Mouse (Mus musculus) embryonic facial prominence, embryonic 14.5 days (tissue): Measurements from ENCODE around the gene Qdpr. TPM values are rescaled to one million over a fixed set of nuclear protein-coding genes. Genes with fewer than 3 reads are reported as not detected.

Experiments used
- ATAC-seq: fragments of 200-750 bp; cut with Nextera tagmentation; 2 replicates; pipeline ENCODE4 v1.8.0; 2017; ENCODE audit warnings: low read depth, moderate number of reproducible peaks, moderate TSS enrichment
- DNase-seq: peaks from one replicate; pipeline ENCODE4 v3.0.0-alpha.2; 2015; ENCODE audit warnings: low spot score
- H3K27ac ChIP-seq: fragments of 300-500 bp; sonication (generic); replicated peaks from 2 replicates; pipeline ENCODE4 v1.5.1; 2014; ENCODE audit warnings: low read depth, mild to moderate bottlenecking, low read length, moderate library complexity
- H3K27me3 ChIP-seq: fragments of 300-500 bp; sonication (generic); replicated peaks from 2 replicates; pipeline ENCODE4 v1.6.1; 2014; ENCODE audit warnings: low read length; ENCODE audit not compliant: control insufficient read depth, insufficient read depth
- H3K36me3 ChIP-seq: fragments of 300-500 bp; sonication (generic); 2 replicates; pipeline ENCODE4 v1.6.1; 2014; ENCODE audit warnings: low read length, mixed read lengths; ENCODE audit not compliant: control insufficient read depth, insufficient read depth
- H3K4me1 ChIP-seq: fragments of 300-500 bp; sonication (generic); 2 replicates; pipeline ENCODE4 v1.6.1; 2014; ENCODE audit warnings: antibody characterized with exemption, low read length; ENCODE audit not compliant: control insufficient read depth, insufficient read depth
- H3K4me2 ChIP-seq: fragments of 300-500 bp; sonication (generic); 2 replicates; pipeline ENCODE4 v1.6.1; 2014; ENCODE audit warnings: low read depth, mild to moderate bottlenecking, low read length, moderate library complexity, mixed read lengths
- H3K4me3 ChIP-seq: fragments of 300-500 bp; sonication (generic); 2 replicates; pipeline ENCODE4 v1.5.1; 2014; ENCODE audit warnings: low read depth, mild to moderate bottlenecking, low read length
- H3K9ac ChIP-seq: fragments of 300-500 bp; sonication (generic); 2 replicates; pipeline ENCODE4 v1.6.1; 2014; ENCODE audit warnings: low read depth, mild to moderate bottlenecking, low read length, moderate library complexity, mixed read lengths
- H3K9me3 ChIP-seq: fragments of 300-500 bp; sonication (generic); 2 replicates; pipeline ENCODE4 v1.6.1; 2016; ENCODE audit warnings: low read length; ENCODE audit not compliant: control insufficient read depth
- WGBS: fragments of 180-500 bp; shearing (Covaris S2); extraction: QIAGEN DNeasy Blood & Tissue Kit; methylation state at CpG from one replicate; pipeline ENCODE4 v1.1.7; 2014; 5-methylcytosine and 5-hydroxymethylcytosine counted together
- polyA plus RNA-seq: library from polyadenylated mRNA; unstranded; fragments of >200 nt; fragmentation: Nextera tagmentation; extraction: Ambion mirVana; gene quantifications from 2 replicates; pipeline ENCODE4 v1.2.1, GENCODE M21; 2014

The Qdpr gene
- polyA plus RNA-seq, 1 experiment from 2014 or later = 122 TPM

DNA sequence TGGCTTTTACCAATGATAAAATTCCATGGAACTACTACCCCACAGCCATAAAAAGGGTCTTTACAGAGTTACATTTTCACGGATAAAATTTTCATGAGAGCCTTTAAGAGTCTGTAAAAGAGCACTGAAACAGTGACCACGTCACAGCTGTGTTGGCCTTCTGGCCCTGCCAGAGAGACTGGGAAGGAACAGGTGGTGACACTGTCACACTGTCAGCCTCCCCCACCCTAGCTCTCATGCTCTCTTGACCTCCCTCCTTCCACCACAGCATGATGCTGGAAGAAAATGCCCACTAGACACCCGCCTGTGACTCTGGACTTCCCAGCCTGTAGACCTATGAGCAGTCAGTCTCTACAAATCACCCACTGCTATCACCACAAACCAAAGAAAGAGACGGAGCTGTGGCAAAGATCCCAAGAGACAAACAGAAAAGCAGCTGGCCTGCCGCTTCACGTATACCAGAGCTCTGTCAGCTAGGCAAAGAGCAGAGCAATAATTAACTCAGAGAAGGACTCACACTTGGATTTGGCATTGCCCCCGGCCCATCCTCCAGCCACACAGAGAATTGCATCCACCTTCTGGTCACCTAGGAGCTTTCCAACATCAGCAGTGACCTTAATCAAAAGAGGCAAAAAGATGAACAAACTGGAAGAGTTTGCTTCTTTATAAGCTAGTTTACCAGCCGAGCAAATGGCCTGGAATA, 5.8 kb downstream of the Qdpr start:
- no peak overlapping the region for H3K4me2 ChIP-seq
- H3K27ac ChIP-seq = no peak overlapping the region
- H3K36me3 ChIP-seq = peaks cover 28% of the 10 kb centered on the region
- no peaks in the 10 kb centered on the region for H3K9me3 ChIP-seq
- H3K4me3 ChIP-seq = no peak overlapping the region
- no peak overlapping the region for H3K9ac ChIP-seq
- DNase-seq (no peak), ATAC-seq (no peak)
- H3K27me3 ChIP-seq = no peaks in the 10 kb centered on the region
- WGBS = 84% methylated on average over 8 of the region's 8 CpGs
- H3K4me1 ChIP-seq = peaks cover 12% of the 10 kb centered on the region; the same call in 1 of the 2 replicates

DNA sequence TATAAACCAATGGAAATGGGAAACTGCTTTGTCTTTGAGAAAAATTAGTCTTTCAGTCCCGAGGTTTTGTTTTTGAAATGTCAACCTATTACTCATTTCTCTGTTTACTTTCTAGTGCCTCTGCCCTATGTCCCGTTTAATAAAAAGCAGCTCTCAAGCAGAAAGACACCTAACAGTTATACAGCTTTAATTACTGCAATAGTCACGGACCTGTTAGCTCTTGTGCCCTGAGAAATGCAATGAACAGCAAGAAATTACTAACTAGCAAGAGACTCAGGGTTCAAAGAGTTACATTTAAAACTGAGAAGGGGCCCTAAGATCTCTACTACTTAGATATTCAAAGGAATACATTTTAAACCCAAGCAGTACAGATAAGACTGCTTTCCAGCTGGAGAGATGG, 8.3 kb downstream of the Qdpr start:
- Histone ChIP-seq H3K9me3 (no peaks in the 10 kb centered on the region), H3K4me3 (no peak overlapping the region), H3K27ac (no peak overlapping the region), H3K4me2 (no peak overlapping the region), H3K9ac (no peak overlapping the region), H3K36me3 (peaks cover 35% of the 10 kb centered on the region), H3K4me1 (no peaks in the 10 kb centered on the region), H3K27me3 (no peaks in the 10 kb centered on the region)
- 82% methylated on average over 3 of the region's 3 CpGs for WGBS
- no peak for DNase-seq
- no peak for ATAC-seq

DNA sequence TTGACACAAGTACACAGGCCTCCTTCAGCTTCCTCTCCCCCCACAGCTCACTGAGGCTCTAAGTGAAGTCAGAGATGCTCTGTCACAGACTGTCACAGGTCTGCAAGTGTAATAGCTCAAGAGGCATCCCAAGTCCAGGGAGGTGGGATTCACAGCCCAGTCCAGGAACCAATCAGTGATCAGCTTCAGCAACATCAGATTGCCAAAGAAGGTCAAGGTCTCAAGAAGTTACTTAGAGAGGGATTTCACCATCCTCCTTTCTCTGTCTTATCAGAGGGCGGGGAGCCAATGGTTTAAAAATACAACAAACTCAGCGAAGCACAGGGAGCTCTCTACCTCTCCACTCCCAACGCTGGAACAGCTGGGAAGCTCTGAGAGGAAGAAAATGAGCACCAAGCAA, 8.9 kb downstream of the Qdpr start:
- Histone ChIP-seq H3K27me3 (no peaks in the 10 kb centered on the region), H3K4me2 (no peak overlapping the region), H3K9ac (no peak overlapping the region), H3K4me1 (no peaks in the 10 kb centered on the region), H3K9me3 (no peaks in the 10 kb centered on the region), H3K27ac (no peak overlapping the region), H3K36me3 (peaks cover 35% of the 10 kb centered on the region), H3K4me3 (no peak overlapping the region)
- WGBS = 94% methylated on average over 3 of the region's 3 CpGs
- no peak for ATAC-seq
- no peak for DNase-seq

DNA sequence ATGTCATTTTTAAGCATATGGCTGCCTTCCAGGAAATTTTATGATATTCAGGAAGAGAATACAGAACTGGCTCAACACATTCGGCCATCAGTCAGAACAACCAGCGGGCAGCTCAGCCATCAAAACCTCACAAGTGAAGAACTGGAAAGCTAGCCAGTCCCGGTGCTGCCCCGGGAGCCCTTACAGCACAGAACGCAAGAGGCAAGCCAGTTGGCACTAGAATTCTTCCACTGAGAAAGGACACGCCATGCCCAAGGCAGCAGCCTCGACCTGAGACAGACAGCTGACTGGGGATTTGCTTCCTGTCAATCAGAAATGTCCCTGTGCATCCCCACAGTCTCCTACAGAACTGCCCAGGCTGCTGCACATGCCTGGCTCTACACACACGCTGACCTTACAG, 11.7 kb downstream of the Qdpr start:
- 85% methylated on average over 8 of the region's 8 CpGs for WGBS
- H3K4me1 ChIP-seq = no peaks in the 10 kb centered on the region
- ATAC-seq (no peak), DNase-seq (no peak)
- peaks cover 35% of the 10 kb centered on the region for H3K36me3 ChIP-seq
- no peaks in the 10 kb centered on the region for H3K9me3 ChIP-seq
- H3K4me3 ChIP-seq = no peak overlapping the region
- H3K4me2 ChIP-seq = no peak overlapping the region
- H3K9ac ChIP-seq = no peak overlapping the region
- no peak overlapping the region for H3K27ac ChIP-seq
- H3K27me3 ChIP-seq = no peaks in the 10 kb centered on the region

DNA sequence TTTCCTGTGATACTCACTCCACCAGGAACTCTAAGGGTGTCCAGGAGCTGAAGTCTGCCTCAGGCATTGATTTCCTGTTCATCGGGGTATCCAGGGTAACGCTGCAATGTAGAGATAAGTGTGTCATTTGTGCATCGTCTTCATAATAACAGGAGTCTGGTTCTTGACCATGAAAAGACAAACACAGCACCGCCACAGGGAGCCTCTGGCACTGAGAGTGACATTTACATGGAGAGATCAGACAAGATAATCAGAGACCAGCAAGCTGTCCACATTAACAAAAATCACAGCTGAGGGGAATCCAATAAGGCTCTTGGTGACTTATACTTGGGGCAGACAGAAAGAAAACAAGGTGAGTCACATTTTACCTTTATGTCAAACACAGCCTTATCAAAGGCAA, 12.2 kb downstream of the Qdpr start:
- Histone ChIP-seq H3K4me1 (no peaks in the 10 kb centered on the region), H3K4me2 (no peak overlapping the region), H3K4me3 (no peak overlapping the region), H3K27ac (no peak overlapping the region), H3K36me3 (peaks cover 36% of the 10 kb centered on the region), H3K9ac (no peak overlapping the region), H3K27me3 (no peaks in the 10 kb centered on the region), H3K9me3 (no peaks in the 10 kb centered on the region)
- DNase-seq = no peak
- WGBS = 73% methylated on average over 4 of the region's 4 CpGs
- ATAC-seq = no peak

DNA sequence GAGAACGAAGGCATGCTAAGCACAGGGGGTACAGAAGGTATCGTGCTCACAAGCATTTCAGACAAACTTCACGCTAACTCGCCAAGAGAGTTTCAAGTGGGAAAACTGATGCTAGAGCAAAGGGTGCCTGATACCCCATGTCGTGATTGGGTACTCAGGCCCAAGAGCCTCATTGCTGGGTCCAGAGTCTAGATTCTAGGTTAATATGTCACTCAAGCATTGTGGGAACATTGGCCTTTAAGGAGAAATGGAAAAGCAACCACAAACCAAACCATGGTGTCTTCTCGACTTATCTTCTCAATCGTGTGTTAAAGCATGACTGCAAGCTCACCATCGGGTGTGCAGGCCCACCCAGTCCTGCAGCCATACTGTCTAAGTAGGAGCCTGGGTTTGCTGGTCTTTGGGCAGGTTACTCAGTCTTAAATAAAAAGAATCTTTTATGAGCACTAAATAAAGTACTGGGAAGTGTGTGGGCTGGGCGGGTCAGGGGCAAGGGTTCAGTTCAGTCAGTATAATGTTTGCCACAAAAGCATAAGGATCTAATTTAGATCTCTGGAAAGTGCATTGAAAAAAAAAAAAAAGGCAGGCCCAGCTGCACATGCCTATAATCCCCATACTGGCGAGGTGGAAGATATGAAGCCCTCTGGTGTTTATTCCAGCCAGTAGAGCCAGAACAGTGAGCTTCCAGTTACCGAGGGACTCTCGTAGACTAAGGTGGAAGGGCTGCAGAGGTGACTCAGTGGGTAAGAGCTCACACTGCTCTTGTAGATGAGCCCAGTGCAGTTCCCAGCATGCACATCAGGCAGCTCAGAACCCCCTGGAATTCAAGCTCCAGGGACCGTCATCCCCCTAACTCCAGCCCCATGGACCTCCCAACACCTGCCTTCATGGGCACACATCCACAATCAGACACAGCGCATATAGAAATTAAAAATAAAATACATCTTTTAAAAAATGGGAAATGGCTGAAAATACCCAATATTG, 13.8 kb downstream of the Qdpr start:
- Histone ChIP-seq H3K4me3 (no peak overlapping the region), H3K27me3 (no peaks in the 10 kb centered on the region), H3K27ac (peak overlapping the region; percentile 55; the same call in 1 of the 2 replicates), H3K4me2 (no peak overlapping the region), H3K36me3 (peaks cover 39% of the 10 kb centered on the region), H3K9ac (no peak overlapping the region), H3K9me3 (no peaks in the 10 kb centered on the region), H3K4me1 (no peaks in the 10 kb centered on the region)
- ATAC-seq (0 out of 2 replicates have a peak, but pooled peaks have one; percentile 41), DNase-seq (no peak)
- 68% methylated on average over 14 of the region's 14 CpGs for WGBS

DNA sequence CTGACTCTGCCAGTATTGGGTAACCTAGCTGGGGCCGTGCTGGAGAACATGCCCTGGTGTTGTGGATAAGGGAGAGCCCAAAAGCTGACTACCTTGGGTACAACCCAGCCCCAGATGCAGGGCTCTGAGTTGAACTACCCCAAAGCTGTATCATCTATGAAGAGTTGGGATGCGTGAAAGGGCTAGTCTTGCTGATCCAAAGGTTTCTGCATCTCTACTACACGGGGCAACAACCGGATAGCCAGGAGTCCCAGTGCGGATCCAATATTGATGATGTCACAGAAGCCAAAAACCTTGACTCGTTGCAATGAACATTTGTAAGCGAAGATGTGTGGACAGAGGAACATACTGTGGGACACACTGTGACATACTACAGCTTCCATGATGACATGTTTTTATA, 22.1 kb downstream of the Qdpr start:
- DNase-seq (no peak), ATAC-seq (no peak)
- peaks cover 10% of the 10 kb centered on the region; the same call in 1 of the 2 replicates for H3K36me3 ChIP-seq
- no peaks in the 10 kb centered on the region for H3K9me3 ChIP-seq
- H3K4me3 ChIP-seq = no peak overlapping the region
- no peak overlapping the region for H3K27ac ChIP-seq
- H3K4me2 ChIP-seq = no peak overlapping the region
- H3K4me1 ChIP-seq = no peaks in the 10 kb centered on the region
- WGBS = 90% methylated on average over 7 of the region's 7 CpGs
- no peak overlapping the region for H3K9ac ChIP-seq
- no peaks in the 10 kb centered on the region for H3K27me3 ChIP-seq

DNA sequence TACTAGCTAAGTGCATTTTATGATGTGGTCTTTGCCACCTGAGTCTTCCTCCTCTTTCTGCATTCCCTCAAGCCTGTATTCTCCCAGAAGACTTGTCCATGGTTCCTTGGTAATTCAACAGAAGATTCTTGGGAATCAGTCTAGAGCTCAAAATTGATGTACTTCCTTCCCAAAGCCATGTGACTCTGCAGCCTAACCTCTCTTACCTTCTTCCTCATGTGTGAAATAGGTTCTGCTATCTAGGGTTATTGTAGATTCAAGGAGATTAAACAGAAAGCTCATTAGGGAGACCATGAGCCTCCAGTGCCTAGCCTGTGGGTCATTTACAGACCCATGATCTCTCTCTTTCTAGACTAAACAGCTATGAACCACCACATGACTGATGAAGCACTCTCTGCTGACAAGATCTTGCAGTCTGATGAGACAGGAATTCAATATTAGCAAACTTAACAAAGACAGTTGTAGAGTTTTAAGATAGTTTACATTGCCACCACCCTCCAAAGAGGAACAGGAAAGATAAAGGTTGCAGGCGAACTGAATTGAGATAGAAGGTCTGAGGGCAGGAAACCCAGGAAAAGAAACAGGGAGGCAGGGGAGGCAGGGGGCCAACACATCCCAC, 23.5 kb downstream of the Qdpr start:
- Histone ChIP-seq H3K36me3 (0 out of 2 replicates have a peak, but pooled peaks cover 3% of the 10 kb centered on the region), H3K4me1 (no peaks in the 10 kb centered on the region), H3K27ac (no peak overlapping the region), H3K9me3 (no peaks in the 10 kb centered on the region), H3K27me3 (no peaks in the 10 kb centered on the region), H3K9ac (no peak overlapping the region), H3K4me3 (no peak overlapping the region), H3K4me2 (no peak overlapping the region)
- 71% methylated on average over 1 of the region's 1 CpGs for WGBS
- no peak for ATAC-seq
- no peak for DNase-seq
